Comparison of ENCODE assay signal across 8 mouse cellular contexts in genomic region chr6:17171273-17172011, GRCm38 (mm10).
DNase-seq lines count a peak whose midpoint lies in the region; ATAC-seq and TF ChIP-seq lines count a peak whose summit lies in the region.

No protein-coding gene starts in this region.

- H3K27me3 ChIP-seq in liver, adult 2 months (ENCODE audit: control insufficient read depth, insufficient read depth, low read length), result no peaks in the 10 kb centered on the region
- 0 out of 2 replicates have a peak, but pooled peaks cover 4% of the 10 kb centered on the region for H3K27me3 ChIP-seq in hindbrain, embryonic 13.5 days

- H3K9me3 ChIP-seq in hindbrain, embryonic 13.5 days, result no peaks in the 10 kb centered on the region

- no peak overlapping the region; the same call in 1 of the 2 replicates for H3K4me3 ChIP-seq in liver, adult 2 months (ENCODE audit: insufficient read depth, low read depth, low read length)
- peak overlapping the region; percentile 7; the same call in 1 of the 2 replicates for H3K4me3 ChIP-seq in hindbrain, embryonic 13.5 days

- DNase-seq in liver, adult 2 months (ENCODE audit: extremely low read depth, low read depth, low spot score), result peak; percentile 93
- DNase-seq in liver, result no peak
- peak; percentile 40 to 71 for DNase-seq in layer of hippocampus, postnatal 14 days (ENCODE audit: low spot score in 2 of 2)
- peak; percentile 29 for DNase-seq in right cerebral cortex, postnatal 4 days

- peak overlapping the region; percentile 26; the same call in 1 of the 2 replicates for H3K9ac ChIP-seq in liver, adult 2 months (ENCODE audit: low read depth, low read length)
- H3K9ac ChIP-seq in hindbrain, embryonic 13.5 days, result peak overlapping the region; percentile 49

- peak; percentile 68 for ATAC-seq in frontal cortex, adult (ENCODE audit: low TSS enrichment)
- ATAC-seq in hindbrain, embryonic 13.5 days (ENCODE audit: low FRiP score), result peak; percentile 75
- 0 out of 2 replicates have a peak, but pooled peaks have one; percentile 21 for ATAC-seq in megakaryocyte-erythroid progenitor cell, adult 5-6 weeks (replicated peaks; ENCODE audit: low FRiP score, low TSS enrichment, poor library complexity, severe bottlenecking)
- ATAC-seq in erythroid progenitor cell, adult 5-6 weeks (replicated peaks; ENCODE audit: low FRiP score, poor library complexity, severe bottlenecking), result no peak

- H3K79me2 ChIP-seq in liver, adult 2 months (ENCODE audit: control insufficient read depth, insufficient read depth, low read length), result no peaks in the 10 kb centered on the region

- no peaks in the 10 kb centered on the region for H3K36me3 ChIP-seq in liver, adult 2 months (ENCODE audit: control insufficient read depth, insufficient read depth, low read length)
- H3K36me3 ChIP-seq in hindbrain, embryonic 13.5 days, result no peaks in the 10 kb centered on the region

- no peak for TF ChIP-seq CTCF in liver, adult 2 months (IDR thresholded peaks at IDR 0.05; ENCODE audit: low read depth, low read length)

- TF ChIP-seq POLR2A in liver, adult 2 months (IDR thresholded peaks at IDR 0.05; ENCODE audit: extremely low read depth, insufficient read depth, low read length), result no peak

- WGBS in liver, adult 2 months, result 9% methylated on average over 17 of the region's 17 CpGs
- WGBS in hindbrain, embryonic 13.5 days, result 14% methylated on average over 17 of the region's 17 CpGs

- H3K4me2 ChIP-seq in hindbrain, embryonic 13.5 days, result peak overlapping the region; percentile 38

- peaks cover 6% of the 10 kb centered on the region for H3K4me1 ChIP-seq in liver, adult 2 months (ENCODE audit: control insufficient read depth, insufficient read depth, low read length)
- H3K4me1 ChIP-seq in hindbrain, embryonic 13.5 days (replicated peaks), result peaks cover 32% of the 10 kb centered on the region

- peak overlapping the region; percentile 45 for H3K27ac ChIP-seq in liver, adult 2 months (replicated peaks; ENCODE audit: insufficient read depth, low read depth, low read length)
- peak overlapping the region; percentile 73 for H3K27ac ChIP-seq in hindbrain, embryonic 13.5 days
